Mouse (Mus musculus): ENCODE measurements around the gene Rhoh.
A peak's percentile ranks its signal among the peaks of the same experiment; 100 is the strongest.

The Rhoh gene

GRCm38 (mm10) chr5:65861154-65861944 lies at the start of gene Rhoh:
Rhoh (plus strand) TSS chr5:65861213.
- no peak for DNase-seq

GRCm38 (mm10) chr5:65823601-65824133 lies 37.3 kb upstream of the Rhoh start:
- peak in 1 of 2 experiments; percentile 7 for DNase-seq

GRCm38 (mm10) chr5:65826476-65826875 lies 34.5 kb upstream of the Rhoh start:
- DNase-seq = no peak

- no peak for DNase-seq
These were observed 33.9 kb upstream of the Rhoh start for GRCm38 (mm10) chr5:65827102-65827501.

GRCm38 (mm10) chr5:65828261-65828660 lies 32.8 kb upstream of the Rhoh start:
- DNase-seq = no peak

- no peak for DNase-seq
These were observed 32.0 kb upstream of the Rhoh start for GRCm38 (mm10) chr5:65829059-65829458.

- no peak for DNase-seq
These were observed 28.9 kb upstream of the Rhoh start for GRCm38 (mm10) chr5:65831917-65832618.

GRCm38 (mm10) chr5:65833092-65833491 lies 27.9 kb upstream of the Rhoh start:
- DNase-seq = no peak

- DNase-seq = no peak
These were observed 27.1 kb upstream of the Rhoh start for GRCm38 (mm10) chr5:65833766-65834498.

GRCm38 (mm10) chr5:65838053-65838452 lies 23.0 kb upstream of the Rhoh start:
- DNase-seq = no peak

- DNase-seq = no peak
These were observed 18.1 kb upstream of the Rhoh start for GRCm38 (mm10) chr5:65842947-65843346.

- DNase-seq = no peak
These were observed 14.5 kb upstream of the Rhoh start for GRCm38 (mm10) chr5:65846534-65846933.

GRCm38 (mm10) chr5:65846958-65847357 lies 14.1 kb upstream of the Rhoh start:
- DNase-seq = no peak

GRCm38 (mm10) chr5:65847656-65848055 lies 13.4 kb upstream of the Rhoh start:
- no peak for DNase-seq

GRCm38 (mm10) chr5:65850765-65851164 lies 10.2 kb upstream of the Rhoh start:
- DNase-seq = no peak

- DNase-seq = no peak
These were observed 6.2 kb upstream of the Rhoh start for GRCm38 (mm10) chr5:65854786-65855191.

- no peak for DNase-seq
These were observed 5.4 kb upstream of the Rhoh start for GRCm38 (mm10) chr5:65855571-65855970.

- DNase-seq = no peak
These were observed 4.2 kb upstream of the Rhoh start for GRCm38 (mm10) chr5:65856591-65857411.

- no peak for DNase-seq
These were observed 3.1 kb upstream of the Rhoh start for GRCm38 (mm10) chr5:65857935-65858334.

- DNase-seq = no peak
These were observed 2.7 kb upstream of the Rhoh start for GRCm38 (mm10) chr5:65858355-65858754.

- no peak for DNase-seq
These were observed 2.1 kb upstream of the Rhoh start for GRCm38 (mm10) chr5:65858898-65859297.

- DNase-seq = no peak
These were observed 1.6 kb upstream of the Rhoh start for GRCm38 (mm10) chr5:65859396-65859795.

All from cerebellum, postnatal 36 days (tissue).